Mouse (Mus musculus): ENCODE measurements around the gene Zranb1. TPM values are rescaled to one million over a fixed set of nuclear protein-coding genes. Genes with fewer than 3 reads are reported as not detected.

Zranb1 gene
- total RNA-seq (2012; rRNA removed): 17.5 and 19.3 TPM in 2 replicates

DNA sequence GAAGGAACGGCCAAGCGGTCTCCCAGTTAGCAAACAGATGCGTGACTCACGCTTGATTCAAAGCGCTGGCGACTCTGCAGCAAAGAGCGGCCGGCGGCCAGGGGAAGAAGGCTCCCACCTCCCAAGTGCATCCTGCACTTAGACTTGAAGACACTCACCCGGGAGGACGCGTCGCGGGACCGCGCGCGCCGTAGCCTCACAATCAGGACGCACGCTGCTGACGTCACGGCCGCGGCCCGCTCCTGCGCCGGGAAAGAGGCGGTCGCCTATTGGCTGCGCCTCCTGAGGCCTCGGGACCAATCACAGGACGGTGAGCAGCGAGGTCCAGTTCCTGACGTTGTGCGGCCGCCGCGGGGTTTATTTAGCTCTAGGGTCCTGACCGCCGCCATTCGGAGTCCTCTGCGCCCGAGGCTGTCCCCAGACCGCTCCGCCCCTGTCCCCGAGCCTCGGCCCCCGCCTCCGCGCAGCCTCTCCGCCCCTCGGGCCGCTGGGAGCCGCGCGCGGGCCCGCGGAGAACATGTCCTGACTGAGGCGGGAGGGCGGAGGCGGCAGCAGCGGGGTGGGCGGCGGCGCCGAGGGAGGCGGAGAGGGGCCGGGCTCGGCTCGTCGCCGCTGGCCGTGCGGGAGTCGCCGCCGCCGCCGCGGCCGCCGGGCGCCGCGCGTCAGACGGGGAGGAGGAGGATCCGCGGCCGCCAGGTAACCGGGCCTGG lies at the start of gene Zranb1:
Gene Zranb1 (plus strand): TSS at position 293 of the 710 bp plus-strand sequence.
- Histone ChIP-seq H3K4me1 (ENCODE audit: control insufficient read depth in 2 of 2, insufficient read depth in 2 of 2, low read length in 2 of 2, poor library complexity in 1 of 2) (0 out of 4 replicates have a peak, but pooled peaks cover 0 to 2% of the 10 kb centered on the region in 2 experiments), H3K9ac (ENCODE audit: insufficient read depth, low read depth, low read length, poor library complexity, severe bottlenecking) (peak within 1 kb of the TSS; percentile 89), H3K27ac (ENCODE audit: insufficient read depth, low read depth, low read length, poor library complexity, severe bottlenecking) (peak within 1 kb of the TSS; percentile 87), H3K36me3 (ENCODE audit: control insufficient read depth, insufficient read depth, low read length, poor library complexity, severe bottlenecking) (no peaks in the 10 kb centered on the region), H3K9me3 (ENCODE audit: control insufficient read depth, insufficient read depth, low read depth, low read length) (no peaks in the 10 kb centered on the region), H3K4me3 (ENCODE audit: insufficient read depth in 1 of 2, low read depth in 1 of 2, low read length in 2 of 2, poor library complexity in 1 of 2, severe bottlenecking in 1 of 2) (peak within 1 kb of the TSS; percentile 83 to 86)
- in situ Hi-C loops (cut with MboI; ENCODE audit: low sequenced_read_pairs in 2 of 2, unreplicated experiment in 2 of 2): no loop called here
- TF ChIP-seq ZC3H11A (IDR thresholded peaks at IDR 0.05; ENCODE audit: borderline replicate concordance, low read depth, low read length) (no peak), HCFC1 (IDR thresholded peaks at IDR 0.05; ENCODE audit: borderline replicate concordance, insufficient read depth, low read length) (peak; percentile 83), CHD2 (IDR thresholded peaks at IDR 0.05; ENCODE audit: low read depth, low read length) (peak; percentile 80), MAFK (IDR thresholded peaks at IDR 0.05; ENCODE audit: insufficient read depth, low read depth, low read length) (no peak)
- DNase-seq (ENCODE audit: low read depth, low spot score): peak; percentile 95

DNA sequence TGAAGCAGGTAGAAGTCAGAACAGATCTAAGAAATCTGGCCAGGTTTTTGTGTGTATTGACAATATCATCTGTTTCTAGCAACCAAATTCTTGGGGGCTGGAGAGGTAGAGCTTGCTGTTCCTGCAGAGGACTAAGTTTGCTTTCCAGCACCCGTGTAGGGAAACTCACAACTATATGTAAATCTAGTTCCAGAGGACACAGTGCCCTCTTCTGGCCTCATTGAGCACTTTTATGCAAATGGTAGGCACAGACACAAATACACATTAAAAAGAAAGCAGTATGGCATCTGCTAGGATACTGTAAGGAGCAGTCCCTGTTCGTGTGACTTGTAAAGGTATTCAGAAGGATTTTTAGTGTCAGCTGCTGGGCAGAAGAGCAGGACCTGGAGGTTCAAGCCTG lies 48.6 kb upstream of the Zranb1 start:
- Histone ChIP-seq H3K4me1 (ENCODE audit: control insufficient read depth in 2 of 2, insufficient read depth in 2 of 2, low read length in 2 of 2, poor library complexity in 1 of 2) (no peaks in the 10 kb centered on the region), H3K9ac (ENCODE audit: insufficient read depth, low read depth, low read length, poor library complexity, severe bottlenecking) (no peak overlapping the region), H3K27ac (ENCODE audit: insufficient read depth, low read depth, low read length, poor library complexity, severe bottlenecking) (no peak overlapping the region), H3K9me3 (ENCODE audit: control insufficient read depth, insufficient read depth, low read depth, low read length) (no peaks in the 10 kb centered on the region), H3K4me3 (ENCODE audit: insufficient read depth in 1 of 2, low read depth in 1 of 2, low read length in 2 of 2, poor library complexity in 1 of 2, severe bottlenecking in 1 of 2) (no peak overlapping the region), H3K36me3 (ENCODE audit: control insufficient read depth, insufficient read depth, low read length, poor library complexity, severe bottlenecking) (peaks cover 22% of the 10 kb centered on the region)
- in situ Hi-C loops (cut with MboI; ENCODE audit: low sequenced_read_pairs in 2 of 2, unreplicated experiment in 2 of 2): loop anchor here (25.0 kb wide), 2 partner anchors 220 to 645 kb away; no protein-coding TSS in a partner anchor
- no peak for TF ChIP-seq MAFK (IDR thresholded peaks at IDR 0.05; ENCODE audit: insufficient read depth, low read depth, low read length)
- TF ChIP-seq ZC3H11A (IDR thresholded peaks at IDR 0.05; ENCODE audit: borderline replicate concordance, low read depth, low read length): no peak
- TF ChIP-seq HCFC1 (IDR thresholded peaks at IDR 0.05; ENCODE audit: borderline replicate concordance, insufficient read depth, low read length): no peak
- no peak for TF ChIP-seq CHD2 (IDR thresholded peaks at IDR 0.05; ENCODE audit: low read depth, low read length)
- no peak for TF ChIP-seq ZNF384 (IDR thresholded peaks at IDR 0.05; ENCODE audit: low read depth, low read length)
- no peak for DNase-seq (ENCODE audit: low read depth, low spot score)

DNA sequence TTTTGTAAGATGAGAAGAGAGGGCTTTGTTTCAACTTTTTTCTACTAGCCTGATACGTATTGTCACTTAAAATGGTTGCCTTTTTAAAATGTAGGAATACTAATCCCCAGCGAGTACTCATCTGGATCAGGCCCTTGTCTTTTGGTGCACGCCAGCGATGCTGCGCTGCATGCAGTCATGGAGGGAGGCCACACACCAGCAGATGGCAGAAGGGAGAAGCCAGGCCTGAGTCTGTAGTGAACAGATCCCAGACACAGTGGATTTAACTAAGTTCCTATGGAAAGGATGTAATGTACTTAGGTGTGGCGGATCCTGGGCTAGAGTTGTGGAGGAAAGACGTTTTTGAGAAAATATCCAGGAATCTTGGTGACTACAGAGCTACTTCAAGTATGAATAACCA lies 46.9 kb upstream of the Zranb1 start:
- in situ Hi-C loops (cut with MboI; ENCODE audit: low sequenced_read_pairs in 2 of 2, unreplicated experiment in 2 of 2): loop anchor here (25.0 kb wide), 2 partner anchors 222 to 647 kb away; no protein-coding TSS in a partner anchor
- TF ChIP-seq HCFC1 (IDR thresholded peaks at IDR 0.05; ENCODE audit: borderline replicate concordance, insufficient read depth, low read length): no peak
- TF ChIP-seq ZC3H11A (IDR thresholded peaks at IDR 0.05; ENCODE audit: borderline replicate concordance, low read depth, low read length): no peak
- no peak for TF ChIP-seq CHD2 (IDR thresholded peaks at IDR 0.05; ENCODE audit: low read depth, low read length)
- TF ChIP-seq ZNF384 (IDR thresholded peaks at IDR 0.05; ENCODE audit: low read depth, low read length): no peak
- no peak for TF ChIP-seq MAFK (IDR thresholded peaks at IDR 0.05; ENCODE audit: insufficient read depth, low read depth, low read length)
- H3K4me3 ChIP-seq (ENCODE audit: insufficient read depth in 1 of 2, low read depth in 1 of 2, low read length in 2 of 2, poor library complexity in 1 of 2, severe bottlenecking in 1 of 2): no peak overlapping the region
- peaks cover 15% of the 10 kb centered on the region; the same call in 1 of the 2 replicates for H3K36me3 ChIP-seq (ENCODE audit: control insufficient read depth, insufficient read depth, low read length, poor library complexity, severe bottlenecking)
- no peaks in the 10 kb centered on the region for H3K9me3 ChIP-seq (ENCODE audit: control insufficient read depth, insufficient read depth, low read depth, low read length)
- H3K27ac ChIP-seq (ENCODE audit: insufficient read depth, low read depth, low read length, poor library complexity, severe bottlenecking): no peak overlapping the region
- no peak for DNase-seq (ENCODE audit: low read depth, low spot score)
- H3K4me1 ChIP-seq (ENCODE audit: control insufficient read depth in 2 of 2, insufficient read depth in 2 of 2, low read length in 2 of 2, poor library complexity in 1 of 2): no peaks in the 10 kb centered on the region
- H3K9ac ChIP-seq (ENCODE audit: insufficient read depth, low read depth, low read length, poor library complexity, severe bottlenecking): no peak overlapping the region

DNA sequence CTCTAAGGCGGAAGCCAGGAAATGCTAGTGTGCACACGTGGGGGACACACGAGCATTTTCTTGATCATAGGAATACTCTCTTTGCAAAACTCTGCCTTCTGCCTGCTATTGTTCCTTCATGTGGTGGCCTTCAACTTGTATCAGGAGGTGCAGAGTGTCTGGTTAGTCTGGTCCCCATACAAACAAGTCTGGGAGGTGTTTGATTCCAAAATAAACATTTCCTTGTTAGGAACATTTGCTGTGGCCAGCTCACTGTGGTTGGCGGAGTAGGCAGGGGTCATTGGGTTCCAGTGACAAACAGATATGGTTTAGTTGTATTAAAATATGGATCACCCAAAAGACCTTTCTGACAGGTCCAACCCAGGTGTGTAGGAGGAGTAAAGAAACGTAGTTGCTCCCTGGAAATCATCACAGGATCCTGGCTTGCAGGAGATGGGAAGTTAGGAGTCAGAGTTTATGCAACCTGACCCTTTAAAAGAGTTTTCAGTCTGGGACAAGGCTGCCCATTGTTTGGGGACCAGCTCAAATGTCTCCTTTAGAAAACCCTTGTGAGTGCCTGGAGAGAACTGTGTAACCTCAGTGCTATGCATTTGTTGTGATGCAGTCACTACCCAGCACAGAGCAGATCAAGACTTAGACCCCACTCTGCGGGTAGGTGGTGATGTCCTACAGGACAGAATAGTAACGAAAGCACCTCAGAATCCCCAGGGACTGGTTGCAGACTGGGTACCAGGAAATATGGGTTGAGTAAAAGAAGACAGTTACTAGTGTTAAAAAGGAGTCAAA lies 43.7 kb upstream of the Zranb1 start:
- in situ Hi-C loops (cut with MboI; ENCODE audit: low sequenced_read_pairs in 2 of 2, unreplicated experiment in 2 of 2): loop anchor here (25.0 kb wide), 2 partner anchors 225 to 650 kb away; no protein-coding TSS in a partner anchor

More for the DNA sequence above, 43.7 kb upstream of the Zranb1 start:
- Histone ChIP-seq H3K9me3 (ENCODE audit: control insufficient read depth, insufficient read depth, low read depth, low read length) (no peaks in the 10 kb centered on the region), H3K36me3 (ENCODE audit: control insufficient read depth, insufficient read depth, low read length, poor library complexity, severe bottlenecking) (peaks cover 10% of the 10 kb centered on the region; the same call in 1 of the 2 replicates), H3K27ac (ENCODE audit: insufficient read depth, low read depth, low read length, poor library complexity, severe bottlenecking) (no peak overlapping the region), H3K4me1 (ENCODE audit: control insufficient read depth in 2 of 2, insufficient read depth in 2 of 2, low read length in 2 of 2, poor library complexity in 1 of 2) (no peaks in the 10 kb centered on the region), H3K9ac (ENCODE audit: insufficient read depth, low read depth, low read length, poor library complexity, severe bottlenecking) (no peak overlapping the region), H3K4me3 (ENCODE audit: insufficient read depth in 1 of 2, low read depth in 1 of 2, low read length in 2 of 2, poor library complexity in 1 of 2, severe bottlenecking in 1 of 2) (no peak overlapping the region)
- TF ChIP-seq ZNF384 (IDR thresholded peaks at IDR 0.05; ENCODE audit: low read depth, low read length) (no peak), CHD2 (IDR thresholded peaks at IDR 0.05; ENCODE audit: low read depth, low read length) (no peak), HCFC1 (IDR thresholded peaks at IDR 0.05; ENCODE audit: borderline replicate concordance, insufficient read depth, low read length) (no peak), ZC3H11A (IDR thresholded peaks at IDR 0.05; ENCODE audit: borderline replicate concordance, low read depth, low read length) (no peak), MAFK (IDR thresholded peaks at IDR 0.05; ENCODE audit: insufficient read depth, low read depth, low read length) (no peak)
- DNase-seq (ENCODE audit: low read depth, low spot score): no peak

Measured in ES-E14 (cell line).